Mouse (Mus musculus) thymus, adult 18-20 months (tissue): Measurements from ENCODE around the gene Mcpt8.
"Not testable (repeated sequence)": the region's sequence is repeated elsewhere in the genome, so short reads cannot be mapped to it uniquely, and the experiment has no call there.

ENCODE experiments used
- DNase-seq, 2 experiments: peaks; one replicate each; pipeline ENCODE4 v3.0.0; 2022; ENCODE audit warnings: mixed read lengths in 2 of 2

Gene Mcpt8

GRCm38 (mm10) chr14:56085167-56085566, at the start of gene Mcpt8:
Gene Mcpt8 (minus strand): TSS chr14:56085273.
- DNase-seq = no peak

GRCm38 (mm10) chr14:56133675-56134074, 48.6 kb upstream of the Mcpt8 start:
- DNase-seq = not testable (repeated sequence)

- not testable (repeated sequence) for DNase-seq
Measured at GRCm38 (mm10) chr14:56132508-56132907, 47.4 kb upstream of the Mcpt8 start, which contains the start of gene Gzmd. Gene Gzmd (minus strand): TSS chr14:56132608.

- no peak for DNase-seq
Measured at GRCm38 (mm10) chr14:56128341-56128740, 43.3 kb upstream of the Mcpt8 start.

- no peak for DNase-seq
Measured at GRCm38 (mm10) chr14:56123516-56123915, 38.4 kb upstream of the Mcpt8 start.

GRCm38 (mm10) chr14:56120525-56120924, 35.5 kb upstream of the Mcpt8 start, which contains the start of gene Gzme:
Gene Gzme (minus strand): TSS chr14:56120625.
- no peak for DNase-seq

- DNase-seq = not testable (repeated sequence)
Measured at GRCm38 (mm10) chr14:56115531-56116310, 30.6 kb upstream of the Mcpt8 start.

- no peak for DNase-seq
Measured at GRCm38 (mm10) chr14:56105447-56106180, 20.5 kb upstream of the Mcpt8 start.

GRCm38 (mm10) chr14:56105016-56105415, 19.9 kb upstream of the Mcpt8 start:
- no peak for DNase-seq

GRCm38 (mm10) chr14:56103452-56103851, 18.4 kb upstream of the Mcpt8 start:
- DNase-seq = no peak

GRCm38 (mm10) chr14:56102386-56102785, 17.3 kb upstream of the Mcpt8 start, which contains the start of gene Ctsg:
Gene Ctsg (minus strand): TSS chr14:56102574.
- no peak for DNase-seq

GRCm38 (mm10) chr14:56098940-56099339, 13.9 kb upstream of the Mcpt8 start:
- no peak for DNase-seq

GRCm38 (mm10) chr14:56097597-56097996, 12.5 kb upstream of the Mcpt8 start:
- DNase-seq = no peak

GRCm38 (mm10) chr14:56093353-56093752, 8.3 kb upstream of the Mcpt8 start:
- no peak for DNase-seq

GRCm38 (mm10) chr14:56086711-56087110, 1.6 kb upstream of the Mcpt8 start:
- no peak for DNase-seq

GRCm38 (mm10) chr14:56082016-56082415, 3.1 kb downstream of the Mcpt8 start:
- DNase-seq = no peak

- DNase-seq = not testable (repeated sequence)
Measured at GRCm38 (mm10) chr14:56062213-56062612, 22.9 kb downstream of the Mcpt8 start, which contains the start of gene Mcpt4. Gene Mcpt4 (minus strand): TSS chr14:56062313.

- DNase-seq = no peak
Measured at GRCm38 (mm10) chr14:56057722-56058121, 27.4 kb downstream of the Mcpt8 start.

GRCm38 (mm10) chr14:56055408-56055807, 29.7 kb downstream of the Mcpt8 start:
- no peak for DNase-seq

- not testable (repeated sequence) for DNase-seq
Measured at GRCm38 (mm10) chr14:56041792-56042191, 43.3 kb downstream of the Mcpt8 start, which contains the start of gene Mcpt2. Gene Mcpt2 (plus strand): TSS chr14:56042041.

GRCm38 (mm10) chr14:56034433-56034832, 50.6 kb downstream of the Mcpt8 start:
- DNase-seq = no peak
